Mouse (Mus musculus): Measurements from ENCODE around the gene Hist2h2be. TPM values are rescaled to one million over a fixed set of nuclear protein-coding genes. Genes with fewer than 3 reads are reported as not detected.

Hist2h2be gene
- polyA plus RNA-seq, 1 experiment = 1.8 TPM

Other genes with a start within 250 kb of the Hist2h2be start
- gene Plekho1, start 225.1 kb upstream of the Hist2h2be start, polyA plus RNA-seq (2012; ENCODE audit: low replicate concordance) = 477 and 734 TPM in 2 replicates
- 3.7 and 6.5 TPM in 2 replicates for gene Vps45, start 162.7 kb upstream of the Hist2h2be start, polyA plus RNA-seq (2012; ENCODE audit: low replicate concordance)
- gene Otud7b, start 116.6 kb upstream of the Hist2h2be start, polyA plus RNA-seq (2012; ENCODE audit: low replicate concordance) = 11.8 and 12.2 TPM in 2 replicates
- 0.06 and 0.09 TPM in 2 replicates for gene Mtmr11, start 59.1 kb upstream of the Hist2h2be start, polyA plus RNA-seq (2012; ENCODE audit: low replicate concordance)
- 318 and 510 TPM in 2 replicates for gene Sf3b4, start 48.8 kb upstream of the Hist2h2be start, polyA plus RNA-seq (2012; ENCODE audit: low replicate concordance)
- 2.5 and 3.2 TPM in 2 replicates for gene Sv2a, start 40.0 kb upstream of the Hist2h2be start, polyA plus RNA-seq (2012; ENCODE audit: low replicate concordance)
- 39.2 and 60.6 TPM in 2 replicates for gene Bola1, start 1.4 kb upstream of the Hist2h2be start, polyA plus RNA-seq (2012; ENCODE audit: low replicate concordance)
- 0.92 TPM in 1 of 2 replicates, not detected in the other for gene Hist2h2ab, start 1.3 kb upstream of the Hist2h2be start, polyA plus RNA-seq (2012; ENCODE audit: low replicate concordance)
- 9.9 and 10.9 TPM in 2 replicates for gene Hist2h2ac, start 239 bp upstream of the Hist2h2be start, polyA plus RNA-seq (2012; ENCODE audit: low replicate concordance)
- gene Hist2h3c2, start 18.0 kb downstream of the Hist2h2be start, polyA plus RNA-seq (2012; ENCODE audit: low replicate concordance) = 11.6 and 19.6 TPM in 2 replicates
- 148 and 380 TPM in 2 replicates for gene Hist2h2aa2, start 19.2 kb downstream of the Hist2h2be start, polyA plus RNA-seq (2012; ENCODE audit: low replicate concordance)
- gene Hist2h2aa1, start 24.4 kb downstream of the Hist2h2be start, polyA plus RNA-seq (2012; ENCODE audit: low replicate concordance) = 11.3 and 34.0 TPM in 2 replicates
- gene Hist2h3c1, start 25.6 kb downstream of the Hist2h2be start, polyA plus RNA-seq (2012; ENCODE audit: low replicate concordance) = not detected in 2 replicates
- 5.5 and 5.8 TPM in 2 replicates for gene Hist2h4, start 42.2 kb downstream of the Hist2h2be start, polyA plus RNA-seq (2012; ENCODE audit: low replicate concordance)
- gene Hist2h3b, start 47.5 kb downstream of the Hist2h2be start, polyA plus RNA-seq (2012; ENCODE audit: low replicate concordance) = 38.1 and 40.7 TPM in 2 replicates
- 1.0 and 1.8 TPM in 2 replicates for gene Hist2h2bb, start 48.6 kb downstream of the Hist2h2be start, polyA plus RNA-seq (2012; ENCODE audit: low replicate concordance)
- gene Fcgr1, start 72.8 kb downstream of the Hist2h2be start, polyA plus RNA-seq (2012; ENCODE audit: low replicate concordance) = 0.83 and 1.8 TPM in 2 replicates
- gene BC107364, start 231.2 kb downstream of the Hist2h2be start, polyA plus RNA-seq (2012; ENCODE audit: low replicate concordance) = not detected in 2 replicates

All from hematopoietic multipotent progenitor cell, adult 10-12 weeks (in vitro differentiated cells).